Mouse (Mus musculus): ENCODE measurements around the gene Cacna1c. TPM values are rescaled to one million over a fixed set of nuclear protein-coding genes. Genes with fewer than 3 reads are reported as not detected.
"Not testable (repeated sequence)": the region's sequence is repeated elsewhere in the genome, so short reads cannot be mapped to it uniquely, and the experiment has no call there.

The Cacna1c gene
- polyA plus RNA-seq, 1 experiment: not detected

- H3K4me2 ChIP-seq (ENCODE audit: low read depth): no peak overlapping the region
These were observed 18.9 kb upstream of the Cacna1c start for GRCm38 (mm10) chr6:119215040-119215613.

DNA sequence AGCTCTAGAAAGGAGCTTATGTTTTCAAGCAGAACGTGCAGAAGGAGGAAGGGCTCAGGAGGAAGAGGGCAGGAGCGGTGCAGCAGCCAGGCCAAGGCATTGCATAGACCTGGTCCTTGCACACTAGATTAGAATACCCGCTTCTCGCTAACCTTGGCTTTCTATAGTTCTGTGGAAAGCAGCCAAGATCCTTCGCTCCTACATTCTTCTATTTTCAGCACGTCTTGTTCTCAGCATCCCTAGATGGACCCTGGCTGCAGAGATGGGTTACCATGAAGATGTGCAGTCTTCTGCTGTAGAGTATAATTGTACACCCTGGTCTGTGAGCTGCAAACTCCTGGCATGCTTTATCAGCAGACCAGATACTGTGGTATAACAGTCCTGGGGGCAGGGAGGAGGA, 18.0 kb upstream of the Cacna1c start:
- no peaks in the 10 kb centered on the region for H3K36me3 ChIP-seq (ENCODE audit: control insufficient read depth, insufficient read depth)
- H3K4me2 ChIP-seq (ENCODE audit: low read depth): no peak overlapping the region
- H3K79me2 ChIP-seq (ENCODE audit: control insufficient read depth, insufficient read depth): no peaks in the 10 kb centered on the region
- H3K27me3 ChIP-seq (ENCODE audit: control insufficient read depth, insufficient read depth, insufficient read length): no peaks in the 10 kb centered on the region
- TF ChIP-seq MYOG (IDR thresholded peaks at IDR 0.05; ENCODE audit: control insufficient read depth in 1 of 3, insufficient read depth in 1 of 3, insufficient read length in 2 of 3, low read depth in 2 of 3) (no peak), SRF (IDR thresholded peaks at IDR 0.05; ENCODE audit: control insufficient read depth, insufficient read length, low read depth) (no peak), POLR2AphosphoS2 (IDR thresholded peaks at IDR 0.05; ENCODE audit: insufficient read length, low read depth) (no peak), REST (IDR thresholded peaks at IDR 0.05; ENCODE audit: insufficient read depth, insufficient read length) (no peak), TCF3 (IDR thresholded peaks at IDR 0.05; ENCODE audit: insufficient read length, low read depth) (no peak), MAX (IDR thresholded peaks at IDR 0.05; ENCODE audit: low read depth) (no peak), MYOD1 (IDR thresholded peaks at IDR 0.05; ENCODE audit: control insufficient read depth in 1 of 3, insufficient read length in 2 of 3, low read depth in 2 of 3) (no peak), TCF12 (IDR thresholded peaks at IDR 0.05; ENCODE audit: insufficient read depth, poor library complexity, severe bottlenecking) (no peak), E2F4 (IDR thresholded peaks at IDR 0.05; ENCODE audit: insufficient read depth) (no peak), POLR2A (IDR thresholded peaks at IDR 0.05; ENCODE audit: insufficient read length, low read depth) (no peak), USF1 (IDR thresholded peaks at IDR 0.05; ENCODE audit: low read depth) (no peak), CEBPB (IDR thresholded peaks at IDR 0.05; ENCODE audit: insufficient read depth, poor library complexity, severe bottlenecking) (no peak)
- H3K4me3 ChIP-seq: no peak overlapping the region
- no peak overlapping the region for H3ac ChIP-seq (ENCODE audit: control insufficient read depth, insufficient read length)

More at GRCm38 (mm10) chr6:119215040-119215613, 18.9 kb upstream of the Cacna1c start:
- Histone ChIP-seq H3K27me3 (ENCODE audit: control insufficient read depth, insufficient read depth, insufficient read length) (no peaks in the 10 kb centered on the region), H3K36me3 (ENCODE audit: control insufficient read depth, insufficient read depth) (no peaks in the 10 kb centered on the region), H3K79me2 (ENCODE audit: control insufficient read depth, insufficient read depth) (no peaks in the 10 kb centered on the region), H3ac (ENCODE audit: control insufficient read depth, insufficient read length) (no peak overlapping the region), H3K4me3 (no peak overlapping the region)
- TF ChIP-seq POLR2AphosphoS2 (IDR thresholded peaks at IDR 0.05; ENCODE audit: insufficient read length, low read depth) (no peak), POLR2A (IDR thresholded peaks at IDR 0.05; ENCODE audit: insufficient read length, low read depth) (no peak), MYOD1 (IDR thresholded peaks at IDR 0.05; ENCODE audit: control insufficient read depth in 1 of 3, insufficient read length in 2 of 3, low read depth in 2 of 3) (no peak), REST (IDR thresholded peaks at IDR 0.05; ENCODE audit: insufficient read depth, insufficient read length) (no peak), USF1 (IDR thresholded peaks at IDR 0.05; ENCODE audit: low read depth) (no peak), TCF3 (IDR thresholded peaks at IDR 0.05; ENCODE audit: insufficient read length, low read depth) (no peak), E2F4 (IDR thresholded peaks at IDR 0.05; ENCODE audit: insufficient read depth) (no peak), MAX (IDR thresholded peaks at IDR 0.05; ENCODE audit: low read depth) (no peak), CEBPB (IDR thresholded peaks at IDR 0.05; ENCODE audit: insufficient read depth, poor library complexity, severe bottlenecking) (no peak), MYOG (IDR thresholded peaks at IDR 0.05; ENCODE audit: control insufficient read depth in 1 of 3, insufficient read depth in 1 of 3, insufficient read length in 2 of 3, low read depth in 2 of 3) (no peak), TCF12 (IDR thresholded peaks at IDR 0.05; ENCODE audit: insufficient read depth, poor library complexity, severe bottlenecking) (no peak), SRF (IDR thresholded peaks at IDR 0.05; ENCODE audit: control insufficient read depth, insufficient read length, low read depth) (no peak)

DNA sequence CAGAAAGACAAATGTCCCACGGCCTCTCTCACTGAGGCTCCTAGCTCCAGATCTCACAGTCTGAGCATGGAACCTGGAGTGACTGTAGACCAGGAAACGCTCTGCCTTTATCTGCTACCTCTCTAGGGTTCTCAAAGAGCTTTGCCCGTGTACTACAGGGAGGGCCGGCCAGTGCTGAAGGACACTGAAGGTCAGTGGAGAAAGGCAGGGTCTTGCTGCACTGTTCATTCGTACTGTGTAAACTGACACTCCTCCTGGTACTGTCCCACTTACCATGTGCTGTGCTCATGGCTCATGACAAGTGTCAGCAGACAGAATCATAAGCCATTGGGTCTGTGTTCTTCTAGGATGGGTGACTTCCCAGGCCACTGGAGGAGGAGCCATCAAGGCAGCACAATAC, 17.2 kb upstream of the Cacna1c start:
- TF ChIP-seq CEBPB (IDR thresholded peaks at IDR 0.05; ENCODE audit: insufficient read depth, poor library complexity, severe bottlenecking) (no peak), REST (IDR thresholded peaks at IDR 0.05; ENCODE audit: insufficient read depth, insufficient read length) (no peak), TCF12 (IDR thresholded peaks at IDR 0.05; ENCODE audit: insufficient read depth, poor library complexity, severe bottlenecking) (no peak), E2F4 (IDR thresholded peaks at IDR 0.05; ENCODE audit: insufficient read depth) (no peak), MYOD1 (IDR thresholded peaks at IDR 0.05; ENCODE audit: control insufficient read depth in 1 of 3, insufficient read length in 2 of 3, low read depth in 2 of 3) (no peak), SRF (IDR thresholded peaks at IDR 0.05; ENCODE audit: control insufficient read depth, insufficient read length, low read depth) (no peak), POLR2AphosphoS2 (IDR thresholded peaks at IDR 0.05; ENCODE audit: insufficient read length, low read depth) (no peak), MAX (IDR thresholded peaks at IDR 0.05; ENCODE audit: low read depth) (no peak), MYOG (IDR thresholded peaks at IDR 0.05; ENCODE audit: control insufficient read depth in 1 of 3, insufficient read depth in 1 of 3, insufficient read length in 2 of 3, low read depth in 2 of 3) (no peak), TCF3 (IDR thresholded peaks at IDR 0.05; ENCODE audit: insufficient read length, low read depth) (no peak), USF1 (IDR thresholded peaks at IDR 0.05; ENCODE audit: low read depth) (no peak), POLR2A (IDR thresholded peaks at IDR 0.05; ENCODE audit: insufficient read length, low read depth) (no peak)
- Histone ChIP-seq H3K79me2 (ENCODE audit: control insufficient read depth, insufficient read depth) (no peaks in the 10 kb centered on the region), H3K36me3 (ENCODE audit: control insufficient read depth, insufficient read depth) (no peaks in the 10 kb centered on the region), H3K4me3 (no peak overlapping the region), H3K4me2 (ENCODE audit: low read depth) (no peak overlapping the region), H3ac (ENCODE audit: control insufficient read depth, insufficient read length) (no peak overlapping the region), H3K27me3 (ENCODE audit: control insufficient read depth, insufficient read depth, insufficient read length) (no peaks in the 10 kb centered on the region)

DNA sequence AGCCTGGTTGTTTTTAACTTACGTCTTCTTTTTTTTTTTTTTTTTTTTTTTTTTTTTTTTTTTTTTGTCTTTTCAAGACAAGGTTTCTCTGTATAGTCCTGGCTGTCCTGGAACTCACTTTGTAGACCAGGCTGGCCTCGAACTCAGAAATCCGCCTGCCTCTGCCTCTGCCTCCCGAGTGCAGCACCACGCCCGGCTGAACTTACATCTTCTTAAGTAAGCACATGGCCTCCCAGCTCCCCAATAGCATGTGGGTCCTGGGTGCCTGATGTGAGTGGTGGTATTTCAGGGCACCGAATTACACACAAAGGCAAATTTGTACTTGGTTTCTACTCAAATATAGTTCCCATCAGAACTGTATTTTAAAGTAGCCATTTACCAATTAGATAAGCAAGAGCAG, 9.8 kb upstream of the Cacna1c start:
- not testable (repeated sequence) for H3K4me2 ChIP-seq (ENCODE audit: low read depth); H3K27me3 ChIP-seq (ENCODE audit: control insufficient read depth, insufficient read depth, insufficient read length); H3K79me2 ChIP-seq (ENCODE audit: control insufficient read depth, insufficient read depth); H3ac ChIP-seq (ENCODE audit: control insufficient read depth, insufficient read length); H3K36me3 ChIP-seq (ENCODE audit: control insufficient read depth, insufficient read depth); H3K4me3 ChIP-seq

DNA sequence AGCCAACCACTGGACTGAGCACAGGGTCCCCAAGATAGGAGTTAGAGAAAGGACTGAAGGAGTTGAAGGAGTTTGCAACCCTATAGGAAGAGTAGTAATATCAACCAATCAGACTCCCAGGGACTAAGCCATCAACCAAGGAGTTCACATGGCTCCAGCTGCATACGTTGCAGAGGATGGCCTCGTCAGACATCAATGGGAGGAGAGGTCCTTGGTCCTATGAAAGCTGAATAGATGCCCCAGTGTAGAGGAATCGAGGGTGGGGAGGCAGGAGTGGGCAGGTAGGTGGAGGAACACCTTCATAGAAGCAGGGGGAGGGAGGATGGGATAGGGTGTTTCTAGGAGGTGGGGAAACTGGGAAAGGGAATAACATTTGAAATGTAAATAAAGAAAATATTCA, 8.7 kb upstream of the Cacna1c start:
- Histone ChIP-seq H3K4me3 (no peak overlapping the region), H3ac (ENCODE audit: control insufficient read depth, insufficient read length) (no peak overlapping the region), H3K4me2 (ENCODE audit: low read depth) (no peak overlapping the region), H3K79me2 (ENCODE audit: control insufficient read depth, insufficient read depth) (no peaks in the 10 kb centered on the region), H3K27me3 (ENCODE audit: control insufficient read depth, insufficient read depth, insufficient read length) (no peaks in the 10 kb centered on the region), H3K36me3 (ENCODE audit: control insufficient read depth, insufficient read depth) (no peaks in the 10 kb centered on the region)
- TF ChIP-seq USF1 (IDR thresholded peaks at IDR 0.05; ENCODE audit: low read depth) (no peak), CEBPB (IDR thresholded peaks at IDR 0.05; ENCODE audit: insufficient read depth, poor library complexity, severe bottlenecking) (no peak), MYOG (IDR thresholded peaks at IDR 0.05; ENCODE audit: control insufficient read depth in 1 of 3, insufficient read depth in 1 of 3, insufficient read length in 2 of 3, low read depth in 2 of 3) (no peak), TCF12 (IDR thresholded peaks at IDR 0.05; ENCODE audit: insufficient read depth, poor library complexity, severe bottlenecking) (no peak), POLR2AphosphoS2 (IDR thresholded peaks at IDR 0.05; ENCODE audit: insufficient read length, low read depth) (no peak)

Data from myocyte (in vitro differentiated cells).